Mouse (Mus musculus): Measurements from ENCODE around the gene Vmn1r221. TPM values are rescaled to one million over a fixed set of nuclear protein-coding genes. Genes with fewer than 3 reads are reported as not detected.
"Not testable (repeated sequence)": the region's sequence is repeated elsewhere in the genome, so short reads cannot be mapped to it uniquely, and the experiment has no call there.

Vmn1r221 gene
- total RNA-seq (2021): not detected

- DNase-seq (ENCODE audit: extremely low spot score in 1 of 2, low spot score in 2 of 2); intact Hi-C loops (cut with DNase I): not testable (repeated sequence)
Observed at GRCm38 (mm10) chr13:23213827-23214226, at the start of gene Vmn1r221. Vmn1r221 (plus strand) TSS chr13:23214127.

- intact Hi-C loops (cut with DNase I); DNase-seq (ENCODE audit: extremely low spot score in 1 of 2, low spot score in 2 of 2): not testable (repeated sequence)
Observed at GRCm38 (mm10) chr13:23166471-23166870, 47.5 kb upstream of the Vmn1r221 start.

GRCm38 (mm10) chr13:23187875-23188274 is 26.1 kb upstream of the Vmn1r221 start, which contains the start of gene Vmn1r220:
Vmn1r220 (minus strand) TSS chr13:23187975.
- DNase-seq (ENCODE audit: extremely low spot score in 1 of 2, low spot score in 2 of 2): no peak
- intact Hi-C loops (cut with DNase I): no loop called here

- DNase-seq (ENCODE audit: extremely low spot score in 1 of 2, low spot score in 2 of 2); intact Hi-C loops (cut with DNase I): not testable (repeated sequence)
Observed at GRCm38 (mm10) chr13:23203885-23204284, 10.0 kb upstream of the Vmn1r221 start.

GRCm38 (mm10) chr13:23235847-23236246 is 21.9 kb downstream of the Vmn1r221 start, which contains the start of gene Vmn1r222:
Vmn1r222 (minus strand) TSS chr13:23235947.
- intact Hi-C loops (cut with DNase I); DNase-seq (ENCODE audit: extremely low spot score in 1 of 2, low spot score in 2 of 2): not testable (repeated sequence)

- intact Hi-C loops (cut with DNase I); DNase-seq (ENCODE audit: extremely low spot score in 1 of 2, low spot score in 2 of 2): not testable (repeated sequence)
Observed at GRCm38 (mm10) chr13:23246834-23247233, 32.9 kb downstream of the Vmn1r221 start, which contains the start of gene Vmn1r223. Vmn1r223 (plus strand) TSS chr13:23247134.

- intact Hi-C loops (cut with DNase I): no loop called here
- no peak for DNase-seq (ENCODE audit: extremely low spot score in 1 of 2, low spot score in 2 of 2)
Observed at GRCm38 (mm10) chr13:23258546-23259048, 44.7 kb downstream of the Vmn1r221 start.

GRCm38 (mm10) chr13:23268606-23269005 is 54.7 kb downstream of the Vmn1r221 start:
- intact Hi-C loops (cut with DNase I); DNase-seq (ENCODE audit: extremely low spot score in 1 of 2, low spot score in 2 of 2): not testable (repeated sequence)

- DNase-seq (ENCODE audit: extremely low spot score in 1 of 2, low spot score in 2 of 2): peak in 1 of 2 experiments; percentile 44
Observed at GRCm38 (mm10) chr13:23269127-23269526, 55.2 kb downstream of the Vmn1r221 start.

GRCm38 (mm10) chr13:23269681-23270080 is 55.8 kb downstream of the Vmn1r221 start:
- intact Hi-C loops (cut with DNase I): loop anchor here (10.0 kb wide), 1 partner anchor 1215 kb away; no protein-coding TSS in a partner anchor
- peak; percentile 13 to 33 for DNase-seq (ENCODE audit: extremely low spot score in 1 of 2, low spot score in 2 of 2)

More at GRCm38 (mm10) chr13:23269127-23269526, 55.2 kb downstream of the Vmn1r221 start:
- intact Hi-C loops (cut with DNase I): not testable (repeated sequence)

- intact Hi-C loops (cut with DNase I): loop anchor here (10.0 kb wide), 1 partner anchor 1216 kb away; no protein-coding TSS in a partner anchor
- DNase-seq (ENCODE audit: extremely low spot score in 1 of 2, low spot score in 2 of 2): peak; percentile 62 to 67
Observed at GRCm38 (mm10) chr13:23270321-23271101, 56.6 kb downstream of the Vmn1r221 start.

Other genes starting within 250 kb of the Vmn1r221 start
- not detected for gene Vmn1r213, start 206.5 kb upstream of the Vmn1r221 start, total RNA-seq (2021)
- not detected for gene Vmn1r214, start 183.7 kb upstream of the Vmn1r221 start, total RNA-seq (2021)
- gene Vmn1r215, start 146.1 kb upstream of the Vmn1r221 start, total RNA-seq (2021): not detected
- gene Vmn1r217, start 95.9 kb upstream of the Vmn1r221 start, total RNA-seq (2021): not detected
- not detected for gene Vmn1r218, start 81.0 kb upstream of the Vmn1r221 start, total RNA-seq (2021)
- not detected for gene Vmn1r219, start 54.8 kb upstream of the Vmn1r221 start, total RNA-seq (2021)
- not detected for gene Vmn1r220, start 26.2 kb upstream of the Vmn1r221 start, total RNA-seq (2021)
- not detected for gene Vmn1r222, start 21.8 kb downstream of the Vmn1r221 start, total RNA-seq (2021)
- gene Vmn1r223, start 33.0 kb downstream of the Vmn1r221 start, total RNA-seq (2021): not detected
- gene Zfp322a, start 155.1 kb downstream of the Vmn1r221 start, total RNA-seq (2021): 10 to 100 TPM; 38.1 to 40.8 TPM
- gene Abt1, start 209.7 kb downstream of the Vmn1r221 start, total RNA-seq (2021): 1 to 10 TPM; 6.3 to 6.5 TPM

Measured in left cerebral cortex, postnatal 10 days (tissue).